Mouse (Mus musculus) C2C12 (cell line): ENCODE data around the gene Uspl1.

Source experiments
- CEBPB ChIP-seq: IDR thresholded peaks from one replicate; pipeline ENCODE4 v1.6.1; 2011; ENCODE audit warnings: low read depth, mild to moderate bottlenecking, control low read depth, moderate library complexity
- CTCF ChIP-seq: IDR thresholded peaks from one replicate; pipeline ENCODE4 v1.5.1; 2011; ENCODE audit not compliant: control insufficient read depth, insufficient read depth, insufficient read length
- FOSL1 ChIP-seq: IDR thresholded peaks from one replicate; pipeline ENCODE4 v1.8.0; 2011; ENCODE audit warnings: mild to moderate bottlenecking, low read length; ENCODE audit not compliant: poor library complexity, insufficient read depth, severe bottlenecking
- MAX ChIP-seq: IDR thresholded peaks from one replicate; pipeline ENCODE4 v1.6.1; 2011; ENCODE audit warnings: mild to moderate bottlenecking, control low read depth
- MYOG ChIP-seq: IDR thresholded peaks from one replicate; pipeline ENCODE4 v1.6.1; 2011; ENCODE audit not compliant: control insufficient read depth, insufficient read length; ENCODE audit errors: extremely low read depth
- USF1 ChIP-seq: IDR thresholded peaks from one replicate; pipeline ENCODE4 v1.6.1; 2011; ENCODE audit warnings: low read depth, mild to moderate bottlenecking, control low read depth, moderate library complexity

GRCm38 (mm10) chr5:149136933-149137365 is 47.2 kb upstream of the Uspl1 start:
- TF ChIP-seq CTCF (no peak), MYOG (no peak), CEBPB (no peak), MAX (no peak), USF1 (peak; percentile 21), FOSL1 (no peak)
